Mouse (Mus musculus) myocyte (in vitro differentiated cells): ENCODE data around the gene Ago4. TPM values are rescaled to one million over a fixed set of nuclear protein-coding genes. Genes with fewer than 3 reads are reported as not detected.
A peak's percentile ranks its signal among the peaks of the same experiment; 100 is the strongest.

Experiments used
- H3K27me3 ChIP-seq: one replicate; pipeline ENCODE4 v1.6.1; 2011; ENCODE audit not compliant: control insufficient read depth, insufficient read depth, insufficient read length
- H3K36me3 ChIP-seq: one replicate; pipeline ENCODE4 v1.6.1; 2011; ENCODE audit not compliant: control insufficient read depth, insufficient read depth
- H3K4me2 ChIP-seq: one replicate; pipeline ENCODE4 v1.6.1; 2011; ENCODE audit warnings: low read depth, control low read depth
- H3K4me3 ChIP-seq: one replicate; pipeline ENCODE4 v1.5.1; 2011; ENCODE audit warnings: mild to moderate bottlenecking, control low read depth, moderate library complexity
- H3K79me2 ChIP-seq: one replicate; pipeline ENCODE4 v1.6.1; 2011; ENCODE audit not compliant: control insufficient read depth, insufficient read depth
- H3ac ChIP-seq: one replicate; pipeline ENCODE4 v1.6.1; 2011; ENCODE audit not compliant: control insufficient read depth, insufficient read length
- CEBPB ChIP-seq: IDR thresholded peaks from 2 replicates; pipeline ENCODE4 v1.6.1; 2011; ENCODE audit warnings: mild to moderate bottlenecking, moderate library complexity; ENCODE audit not compliant: poor library complexity, insufficient read depth, severe bottlenecking
- E2F4 ChIP-seq: IDR thresholded peaks from one replicate; pipeline ENCODE4 v1.6.1; 2011; ENCODE audit warnings: mild to moderate bottlenecking, control low read depth, moderate library complexity; ENCODE audit not compliant: insufficient read depth
- MAX ChIP-seq: IDR thresholded peaks from one replicate; pipeline ENCODE4 v1.6.1; 2011; ENCODE audit warnings: low read depth, mild to moderate bottlenecking, control low read depth
- MYOD1 ChIP-seq, 3 experiments: IDR thresholded peaks; one replicate each; pipeline ENCODE4 v1.6.1; 2011; ENCODE audit warnings: control low read depth in 2 of 3, low read depth in 2 of 3, mild to moderate bottlenecking in 2 of 3, moderate library complexity in 1 of 3; ENCODE audit not compliant: insufficient read length in 2 of 3, control insufficient read depth in 1 of 3
- MYOG ChIP-seq, 3 experiments: IDR thresholded peaks; one replicate each; pipeline ENCODE4 v1.6.1; 2011; ENCODE audit warnings: control low read depth in 2 of 3, low read depth in 2 of 3, mild to moderate bottlenecking in 2 of 3; ENCODE audit not compliant: insufficient read length in 2 of 3, control insufficient read depth in 1 of 3, insufficient read depth in 1 of 3
- POLR2A ChIP-seq: IDR thresholded peaks from one replicate; pipeline ENCODE4 v1.6.1; 2011; ENCODE audit warnings: low read depth, mild to moderate bottlenecking, control low read depth, moderate library complexity; ENCODE audit not compliant: insufficient read length
- POLR2AphosphoS2 ChIP-seq: IDR thresholded peaks from one replicate; pipeline ENCODE4 v1.6.1; 2011; ENCODE audit warnings: low read depth, control low read depth; ENCODE audit not compliant: insufficient read length
- REST ChIP-seq: IDR thresholded peaks from one replicate; pipeline ENCODE4 v1.6.1; 2011; ENCODE audit warnings: mild to moderate bottlenecking, control low read depth, moderate library complexity; ENCODE audit not compliant: insufficient read depth, insufficient read length
- SRF ChIP-seq: IDR thresholded peaks from one replicate; pipeline ENCODE4 v1.6.1; 2011; ENCODE audit warnings: low read depth; ENCODE audit not compliant: control insufficient read depth, insufficient read length
- TCF12 ChIP-seq: IDR thresholded peaks from one replicate; pipeline ENCODE4 v1.6.1; 2011; ENCODE audit warnings: mild to moderate bottlenecking, control low read depth; ENCODE audit not compliant: poor library complexity, insufficient read depth, severe bottlenecking
- TCF3 ChIP-seq: IDR thresholded peaks from one replicate; pipeline ENCODE4 v1.6.1; 2011; ENCODE audit warnings: low read depth, control low read depth; ENCODE audit not compliant: insufficient read length
- USF1 ChIP-seq: IDR thresholded peaks from one replicate; pipeline ENCODE4 v1.6.1; 2011; ENCODE audit warnings: low read depth, mild to moderate bottlenecking, control low read depth, moderate library complexity
- polyA plus RNA-seq: library from polyadenylated mRNA; unstranded; fragments of >200 nt; fragmentation: generic; extraction: Trizol; gene quantifications from one replicate; pipeline ENCODE4 v1.2.1, GENCODE M21; 2012; ENCODE audit warnings: missing spikeins

Gene Ago4
- polyA plus RNA-seq, 1 experiment: 0.02 TPM

- no peaks in the 10 kb centered on the region for H3K36me3 ChIP-seq
- no peak overlapping the region for H3ac ChIP-seq
- no peaks in the 10 kb centered on the region for H3K79me2 ChIP-seq
- no peak overlapping the region for H3K4me2 ChIP-seq
- no peak overlapping the region for H3K4me3 ChIP-seq
- peaks cover 57% of the 10 kb centered on the region for H3K27me3 ChIP-seq
- TF ChIP-seq CEBPB: no peak
- TF ChIP-seq MYOG (IDR thresholded peaks at IDR 0.05; ENCODE audit: control insufficient read depth in 1 of 3, insufficient read depth in 1 of 3, insufficient read length in 2 of 3, low read depth in 2 of 3): no peak
- no peak for TF ChIP-seq E2F4
- no peak for TF ChIP-seq POLR2A
- no peak for TF ChIP-seq SRF
- no peak for TF ChIP-seq MAX
- no peak for TF ChIP-seq USF1
- no peak for TF ChIP-seq REST
- no peak for TF ChIP-seq TCF12
- no peak for TF ChIP-seq TCF3
- TF ChIP-seq POLR2AphosphoS2: no peak
- no peak for TF ChIP-seq MYOD1 (IDR thresholded peaks at IDR 0.05; ENCODE audit: control insufficient read depth in 1 of 3, insufficient read length in 2 of 3, low read depth in 2 of 3)
These were observed 50.3 kb downstream of the Ago4 start for GRCm38 (mm10) chr4:126482951-126483350.

- TF ChIP-seq POLR2A (no peak), SRF (no peak), USF1 (no peak), POLR2AphosphoS2 (no peak), CEBPB (no peak), MYOG (IDR thresholded peaks at IDR 0.05; ENCODE audit: control insufficient read depth in 1 of 3, insufficient read depth in 1 of 3, insufficient read length in 2 of 3, low read depth in 2 of 3) (no peak), TCF3 (no peak), MYOD1 (IDR thresholded peaks at IDR 0.05; ENCODE audit: control insufficient read depth in 1 of 3, insufficient read length in 2 of 3, low read depth in 2 of 3) (no peak), E2F4 (no peak), MAX (no peak), REST (no peak), TCF12 (no peak)
- no peak overlapping the region for H3K4me3 ChIP-seq
- peaks cover 43% of the 10 kb centered on the region for H3K27me3 ChIP-seq
- H3K79me2 ChIP-seq: no peaks in the 10 kb centered on the region
- no peak overlapping the region for H3K4me2 ChIP-seq
- no peaks in the 10 kb centered on the region for H3K36me3 ChIP-seq
- no peak overlapping the region for H3ac ChIP-seq
These were observed 51.8 kb downstream of the Ago4 start for GRCm38 (mm10) chr4:126481461-126481860.

DNA sequence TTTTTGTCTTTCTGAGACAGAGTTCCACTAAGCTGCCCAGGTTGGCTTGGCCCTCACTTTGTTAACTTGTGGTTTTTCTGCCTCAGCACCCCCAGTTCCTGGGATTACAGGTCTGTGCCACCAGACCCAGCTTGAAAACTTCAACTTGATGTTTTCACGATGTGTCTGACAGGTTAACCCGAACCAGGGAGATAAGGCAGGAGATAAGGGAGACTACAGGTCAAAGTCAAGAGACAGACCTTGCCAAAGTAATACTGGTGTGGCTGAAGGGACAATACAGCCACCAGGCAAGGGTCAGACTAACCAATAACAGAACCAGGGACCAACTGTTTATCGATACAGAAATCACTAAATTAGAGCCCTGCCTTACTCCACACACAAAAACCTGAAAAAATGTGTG lies 53.0 kb downstream of the Ago4 start:
- Histone ChIP-seq H3ac (no peak overlapping the region), H3K36me3 (no peaks in the 10 kb centered on the region), H3K27me3 (peaks cover 33% of the 10 kb centered on the region), H3K4me2 (no peak overlapping the region), H3K4me3 (no peak overlapping the region), H3K79me2 (no peaks in the 10 kb centered on the region)
- no peak for TF ChIP-seq CEBPB
- no peak for TF ChIP-seq E2F4
- no peak for TF ChIP-seq SRF

DNA sequence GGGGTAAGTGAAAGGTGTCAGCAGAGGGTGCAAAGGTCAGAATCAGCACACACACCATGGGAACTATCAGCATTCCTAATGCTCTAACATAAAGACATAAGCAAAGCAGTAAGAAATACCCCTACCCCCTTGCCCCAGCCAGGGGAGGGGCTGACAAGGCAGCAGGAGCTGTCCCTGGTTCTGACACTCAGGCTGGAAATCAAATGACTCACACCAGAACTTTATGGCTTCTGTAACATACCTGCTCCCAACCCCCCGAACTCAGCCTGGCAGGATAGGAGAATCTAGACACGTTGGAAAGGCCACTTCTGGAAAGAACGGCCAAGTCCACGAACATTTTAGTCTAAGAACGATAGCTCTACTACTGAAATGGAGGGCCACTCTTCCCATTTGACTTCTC lies 60.2 kb downstream of the Ago4 start:
- no peaks in the 10 kb centered on the region for H3K79me2 ChIP-seq
- TF ChIP-seq REST: peak; percentile 75
- TF ChIP-seq TCF12: no peak
- TF ChIP-seq MYOD1 (IDR thresholded peaks at IDR 0.05; ENCODE audit: control insufficient read depth in 1 of 3, insufficient read length in 2 of 3, low read depth in 2 of 3): no peak
- TF ChIP-seq E2F4: no peak
- no peaks in the 10 kb centered on the region for H3K36me3 ChIP-seq
- no peak overlapping the region for H3ac ChIP-seq
- no peak overlapping the region for H3K4me2 ChIP-seq
- H3K27me3 ChIP-seq: no peaks in the 10 kb centered on the region
- H3K4me3 ChIP-seq: no peak overlapping the region

- Histone ChIP-seq H3K4me2 (no peak overlapping the region), H3K27me3 (no peaks in the 10 kb centered on the region), H3K4me3 (no peak overlapping the region), H3K36me3 (no peaks in the 10 kb centered on the region), H3ac (no peak overlapping the region), H3K79me2 (no peaks in the 10 kb centered on the region)
- TF ChIP-seq E2F4 (no peak), MYOD1 (IDR thresholded peaks at IDR 0.05; ENCODE audit: control insufficient read depth in 1 of 3, insufficient read length in 2 of 3, low read depth in 2 of 3) (no peak), MAX (no peak), USF1 (no peak)
These were observed 63.9 kb downstream of the Ago4 start for GRCm38 (mm10) chr4:126469334-126469733.
